Mouse (Mus musculus): ENCODE results near the gene Map3k15.

- TF ChIP-seq POLR2A (IDR thresholded peaks at IDR 0.05; ENCODE audit: low read depth, low read length) (no peak), CTCF (conservative IDR thresholded peaks at IDR 0.05; ENCODE audit: insufficient read depth, insufficient read length, low read depth, low read length) (peak; percentile 48)
Measured at GRCm38 (mm10) chrX:160170150-160170549, 181.9 kb downstream of the Map3k15 start.
